Mouse (Mus musculus): ENCODE measurements around the gene Zdhhc15.
A peak's percentile ranks its signal among the peaks of the same experiment; 100 is the strongest.
"Not testable (repeated sequence)": the region's sequence is repeated elsewhere in the genome, so short reads cannot be mapped to it uniquely, and the experiment has no call there.

Zdhhc15 gene

GRCm38 (mm10) chrX:104670757-104671549 is at the start of gene Zdhhc15:
Gene Zdhhc15, minus strand, starts transcription at chrX:104671064.
- peak; percentile 77 for DNase-seq (ENCODE audit: low read depth, low spot score)

GRCm38 (mm10) chrX:104707935-104708334 is 37.1 kb upstream of the Zdhhc15 start:
- DNase-seq (ENCODE audit: low read depth, low spot score): no peak

GRCm38 (mm10) chrX:104669850-104670756 is 761 bp downstream of the Zdhhc15 start:
- DNase-seq (ENCODE audit: low read depth, low spot score): no peak

- DNase-seq (ENCODE audit: low read depth, low spot score): peak; percentile 46
These were observed 13.9 kb downstream of the Zdhhc15 start for GRCm38 (mm10) chrX:104656976-104657375.

DNA sequence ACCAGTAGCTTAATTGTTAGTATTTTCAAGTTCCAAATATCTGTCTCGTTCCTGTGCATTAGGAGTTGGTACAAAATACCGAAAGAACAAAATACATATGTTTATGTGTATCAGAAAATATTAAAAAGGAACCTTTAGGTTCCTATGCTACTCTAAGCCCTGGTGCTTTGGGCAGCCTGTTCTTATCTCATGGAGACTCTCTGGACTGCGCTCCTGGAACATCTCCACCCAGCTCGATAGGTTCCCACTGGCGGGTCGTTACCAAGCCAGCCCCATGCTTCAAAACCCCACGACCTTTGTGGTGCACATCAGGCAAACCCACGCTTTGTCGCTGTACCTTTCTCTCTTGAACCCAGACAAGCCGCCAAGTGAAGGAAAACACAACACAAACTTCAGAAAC is 58.3 kb downstream of the Zdhhc15 start:
- no peak for DNase-seq (ENCODE audit: low read depth, low spot score)

- DNase-seq (ENCODE audit: low read depth, low spot score): not testable (repeated sequence)
These were observed 67.0 kb downstream of the Zdhhc15 start for GRCm38 (mm10) chrX:104603738-104604430.

- not testable (repeated sequence) for DNase-seq (ENCODE audit: low read depth, low spot score)
These were observed 68.5 kb downstream of the Zdhhc15 start for GRCm38 (mm10) chrX:104602168-104602859.

GRCm38 (mm10) chrX:104573946-104574345 is 96.9 kb downstream of the Zdhhc15 start:
- DNase-seq (ENCODE audit: low read depth, low spot score): no peak

DNA sequence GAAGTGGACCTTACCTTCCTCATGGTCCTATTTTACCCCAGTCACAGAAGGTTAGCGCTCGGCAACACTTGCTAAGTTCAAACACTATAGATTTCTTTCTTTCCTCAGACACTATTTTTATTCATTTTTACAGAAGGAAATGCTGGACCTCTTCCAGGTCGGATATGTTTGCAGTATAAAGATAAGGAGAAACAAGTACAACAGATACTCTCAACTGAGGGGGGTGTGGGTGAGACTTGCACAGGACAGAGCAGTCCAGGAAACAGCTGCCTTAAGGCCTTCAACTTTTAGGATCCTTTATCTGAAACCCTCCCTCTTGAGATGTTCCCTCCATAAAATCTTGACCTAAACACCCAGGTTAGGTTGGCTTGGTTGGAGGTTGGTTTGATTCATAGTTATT is 103.4 kb downstream of the Zdhhc15 start:
- no peak for DNase-seq (ENCODE audit: low read depth, low spot score)

DNA sequence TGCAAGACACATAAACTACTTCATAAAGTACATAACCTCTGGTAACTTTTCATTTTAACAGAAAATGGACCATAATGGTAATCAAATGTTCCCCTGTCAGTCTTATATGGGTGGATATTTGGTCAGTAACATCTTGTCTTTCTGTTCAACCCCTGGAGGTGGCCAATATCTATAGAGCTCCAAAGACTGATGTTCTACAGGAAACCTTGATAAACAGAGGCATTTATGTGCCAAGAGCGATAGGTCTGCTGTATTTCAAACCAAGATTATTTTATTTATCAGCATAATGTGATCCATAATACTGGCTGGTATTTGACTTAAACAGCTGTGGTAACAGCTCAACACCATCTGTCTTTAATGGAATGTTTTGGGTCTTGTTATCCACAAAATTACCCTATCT is 125.6 kb downstream of the Zdhhc15 start:
- no peak for DNase-seq (ENCODE audit: low read depth, low spot score)

DNA sequence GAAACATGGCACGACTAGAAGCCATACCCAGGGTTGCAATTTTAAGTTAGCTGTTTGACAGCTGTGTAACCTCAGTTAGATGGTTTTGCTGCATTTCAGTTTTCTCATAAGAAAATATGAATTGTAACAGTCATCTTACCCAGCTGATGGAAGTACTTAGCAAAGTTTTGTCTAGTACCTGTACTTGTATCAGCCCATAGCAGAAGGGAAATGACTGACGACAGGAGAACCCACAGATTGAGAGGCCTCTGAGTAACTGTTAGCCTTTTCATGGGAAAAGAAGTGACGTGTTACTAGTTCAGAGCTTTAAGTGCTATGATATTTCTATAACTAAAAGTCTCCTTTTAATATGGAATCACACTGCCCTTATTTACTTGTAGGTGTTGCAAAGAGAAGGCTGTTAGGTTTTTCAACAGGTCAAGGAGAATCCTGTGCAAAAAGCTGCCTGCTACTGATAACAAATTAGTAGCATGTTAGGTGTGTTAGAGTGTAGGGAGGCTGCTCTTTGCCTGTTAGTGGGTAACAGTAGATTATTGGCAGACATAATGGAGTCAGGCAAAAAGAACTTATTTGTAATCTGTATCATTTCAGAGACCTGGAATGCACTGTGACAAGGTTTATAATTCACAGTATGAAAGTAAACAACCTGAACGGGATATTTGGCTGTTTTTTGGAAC is 126.8 kb downstream of the Zdhhc15 start:
- no peak for DNase-seq (ENCODE audit: low read depth, low spot score)

DNA sequence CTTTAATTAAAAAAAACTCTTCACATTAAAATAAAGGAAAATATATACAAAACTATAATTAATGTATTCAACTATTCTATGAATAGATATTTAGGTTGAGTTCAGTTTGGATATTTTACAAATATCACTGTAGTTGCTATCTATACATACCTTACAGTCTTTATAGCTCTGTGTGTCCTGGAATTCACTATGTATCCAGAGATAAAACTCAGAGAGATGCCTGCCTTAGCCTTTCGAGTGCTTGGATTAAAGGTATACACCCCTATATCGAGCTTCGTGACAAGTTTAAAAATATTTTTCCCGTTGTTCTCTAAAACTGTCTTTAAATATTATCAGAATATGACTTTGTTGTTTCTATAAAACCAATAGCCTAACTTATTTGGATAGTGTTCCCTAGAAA is 128.2 kb downstream of the Zdhhc15 start:
- no peak for DNase-seq (ENCODE audit: low read depth, low spot score)

- no peak for DNase-seq (ENCODE audit: low read depth, low spot score)
These were observed 169.1 kb downstream of the Zdhhc15 start for GRCm38 (mm10) chrX:104501765-104502164.

- DNase-seq (ENCODE audit: low read depth, low spot score): no peak
These were observed 181.1 kb downstream of the Zdhhc15 start for GRCm38 (mm10) chrX:104489626-104490355.

DNA sequence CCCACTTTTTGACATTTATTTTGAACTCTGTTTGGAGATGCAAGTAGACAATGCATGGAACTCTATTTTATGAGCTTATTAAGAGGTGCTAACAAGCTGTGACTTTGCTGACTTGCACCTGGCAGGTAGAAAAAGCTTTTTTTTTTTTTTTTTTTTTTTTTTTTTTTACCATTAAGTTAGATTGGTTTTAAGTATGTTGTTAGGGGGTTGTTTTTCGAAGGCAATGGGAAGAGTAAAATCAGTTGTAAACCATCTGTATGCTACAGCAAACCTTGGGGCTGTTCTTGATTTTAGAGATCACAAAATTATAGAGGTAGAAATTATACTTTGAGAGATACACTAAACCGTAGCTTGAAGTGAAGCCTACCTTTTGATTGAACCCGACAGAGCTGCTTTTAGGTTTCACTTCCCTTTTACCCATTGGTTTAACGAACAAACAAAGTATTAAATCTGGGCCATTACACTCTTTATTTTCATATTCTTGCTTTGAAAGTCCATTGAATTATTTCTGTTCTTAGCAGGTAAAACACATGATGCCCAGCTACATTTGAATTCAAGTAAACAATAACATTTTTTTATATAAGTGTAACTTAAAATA is 181.9 kb downstream of the Zdhhc15 start:
- no peak for DNase-seq (ENCODE audit: low read depth, low spot score)

- DNase-seq (ENCODE audit: low read depth, low spot score): no peak
These were observed 182.8 kb downstream of the Zdhhc15 start for GRCm38 (mm10) chrX:104488036-104488435.

Data from ZHBTc4 (cell line).